Mouse (Mus musculus): ENCODE data around the gene Gm49321. TPM values are rescaled to one million over a fixed set of nuclear protein-coding genes. Genes with fewer than 3 reads are reported as not detected.

Gene Gm49321
- polyA plus RNA-seq, 1 experiment from 2014 or later, result 26.7 TPM

DNA sequence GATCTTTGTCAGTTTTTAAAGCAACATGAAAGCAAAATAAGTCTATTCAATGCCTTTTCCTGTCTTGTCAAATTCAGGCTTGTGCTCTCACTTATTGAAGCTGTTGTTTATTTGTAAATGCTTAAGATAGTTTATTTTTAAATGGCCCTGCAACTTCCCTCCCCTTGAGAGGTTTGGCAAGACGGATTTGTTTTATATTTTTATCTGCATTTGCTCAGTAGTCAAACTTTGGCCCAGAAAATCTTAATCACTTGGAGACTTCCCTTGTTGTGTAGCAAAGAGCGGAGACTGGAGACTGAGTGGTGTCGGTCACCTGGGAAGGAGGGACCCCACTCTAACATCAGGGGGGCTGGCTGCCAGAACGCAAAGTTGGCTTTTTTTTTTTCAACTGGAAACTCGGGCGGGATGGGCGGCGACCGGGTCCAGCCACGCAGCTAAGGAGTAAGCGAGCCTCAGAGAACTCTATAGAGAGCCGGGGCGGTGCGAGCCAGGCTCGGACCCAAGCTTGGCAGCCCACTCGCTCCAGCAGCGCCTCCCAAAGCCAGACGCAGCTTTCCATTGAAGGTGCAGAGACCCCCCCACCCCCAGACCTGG lies 30.3 kb upstream of the Gm49321 start:
- ATAC-seq, result peak; percentile 91
- H3K4me2 ChIP-seq (replicated peaks), result peak overlapping the region; percentile 75
- H3K4me1 ChIP-seq (replicated peaks), result peaks cover 26% of the 10 kb centered on the region
- no peaks in the 10 kb centered on the region for H3K27me3 ChIP-seq
- no peaks in the 10 kb centered on the region for H3K9me3 ChIP-seq
- H3K36me3 ChIP-seq, result no peaks in the 10 kb centered on the region
- 2% methylated on average over 18 of the region's 18 CpGs for WGBS
- peak overlapping the region; percentile 91 for H3K9ac ChIP-seq (replicated peaks)
- peak overlapping the region; percentile 96 for H3K27ac ChIP-seq
- peak overlapping the region; percentile 94 for H3K4me3 ChIP-seq (replicated peaks)

DNA sequence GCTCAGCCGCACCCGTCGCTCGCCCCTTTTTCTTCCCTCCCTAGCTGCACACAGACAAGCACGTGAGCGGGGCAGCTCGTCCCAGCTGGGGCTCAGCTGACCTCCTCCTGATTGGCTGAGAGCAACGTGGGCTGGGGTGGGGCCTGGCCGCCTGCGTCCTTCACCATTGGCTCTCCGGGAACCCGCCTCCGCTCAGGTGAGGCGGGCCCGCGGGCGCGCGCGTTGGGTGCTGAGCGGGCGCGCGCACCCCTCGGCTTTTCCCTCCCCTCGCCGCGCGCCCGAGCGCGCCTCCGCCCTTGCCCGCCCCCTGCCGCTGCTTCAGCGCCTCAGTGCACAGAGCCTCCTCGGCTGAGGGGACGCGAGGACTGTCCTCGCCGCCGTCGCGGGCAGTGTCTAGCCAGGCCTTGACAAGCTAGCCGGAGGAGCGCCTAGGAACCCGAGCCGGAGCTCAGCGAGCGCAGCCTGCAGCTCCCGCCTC lies 29.7 kb upstream of the Gm49321 start:
- H3K4me2 ChIP-seq (replicated peaks), result peak overlapping the region; percentile 75
- H3K27me3 ChIP-seq, result no peaks in the 10 kb centered on the region
- peaks cover 26% of the 10 kb centered on the region for H3K4me1 ChIP-seq (replicated peaks)
- peak overlapping the region; percentile 96 for H3K27ac ChIP-seq
- H3K4me3 ChIP-seq (replicated peaks), result peak overlapping the region; percentile 94
- no peaks in the 10 kb centered on the region for H3K9me3 ChIP-seq
- WGBS, result under 1% methylated on average over 51 of the region's 51 CpGs
- peak; percentile 100 for ATAC-seq
- peak overlapping the region; percentile 91 for H3K9ac ChIP-seq (replicated peaks)
- H3K36me3 ChIP-seq, result no peaks in the 10 kb centered on the region

- H3K4me3 ChIP-seq (replicated peaks), result peak overlapping the region; percentile 94
- peak overlapping the region; percentile 91 for H3K9ac ChIP-seq (replicated peaks)
- no peaks in the 10 kb centered on the region for H3K9me3 ChIP-seq
- peak overlapping the region; percentile 75 for H3K4me2 ChIP-seq (replicated peaks)
- H3K27ac ChIP-seq, result peak overlapping the region; percentile 96
- WGBS, result 2% methylated on average over 71 of the region's 76 CpGs
- ATAC-seq, result peak; percentile 68
- no peaks in the 10 kb centered on the region for H3K36me3 ChIP-seq
- peaks cover 26% of the 10 kb centered on the region for H3K4me1 ChIP-seq (replicated peaks)
- no peaks in the 10 kb centered on the region for H3K27me3 ChIP-seq
These were observed 29.0 kb upstream of the Gm49321 start for GRCm38 (mm10) chr12:73908274-73909012.

DNA sequence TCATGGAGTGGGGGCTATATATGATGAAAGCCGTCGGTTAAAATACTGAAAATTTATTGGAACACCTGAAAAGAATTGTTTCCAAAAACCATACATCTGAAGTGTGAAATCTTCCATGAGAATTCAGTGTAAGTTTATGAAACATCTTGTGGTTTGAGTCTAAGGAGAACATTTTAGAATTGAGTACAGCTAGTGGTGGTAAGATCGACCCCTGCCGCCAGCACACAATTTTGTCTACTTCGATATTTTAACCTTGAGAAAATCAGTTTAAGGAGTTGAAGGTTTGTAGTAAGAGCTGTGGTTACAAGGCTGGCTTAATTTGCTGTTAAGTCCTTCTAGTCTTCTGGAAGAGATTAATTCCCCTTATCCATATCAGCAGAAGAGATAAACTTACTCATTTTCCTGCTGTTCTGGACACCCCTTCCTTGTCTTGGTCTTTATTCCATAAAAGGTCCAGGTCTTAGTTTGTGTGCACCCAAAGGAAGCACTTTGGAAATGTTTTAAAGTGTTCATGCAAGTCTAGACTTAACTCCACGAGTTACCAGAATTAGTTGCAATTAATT lies 28.4 kb upstream of the Gm49321 start:
- ATAC-seq, result no peak
- peak overlapping the region; percentile 96; the same call in 1 of the 2 replicates for H3K27ac ChIP-seq
- peak overlapping the region; percentile 94 for H3K4me3 ChIP-seq (replicated peaks)
- H3K4me1 ChIP-seq (replicated peaks), result peaks cover 26% of the 10 kb centered on the region
- peak overlapping the region; percentile 91 for H3K9ac ChIP-seq (replicated peaks)
- no peaks in the 10 kb centered on the region for H3K27me3 ChIP-seq
- H3K9me3 ChIP-seq, result no peaks in the 10 kb centered on the region
- H3K4me2 ChIP-seq (replicated peaks), result peak overlapping the region; percentile 75
- WGBS, result 5% methylated on average over 6 of the region's 6 CpGs
- no peaks in the 10 kb centered on the region for H3K36me3 ChIP-seq

DNA sequence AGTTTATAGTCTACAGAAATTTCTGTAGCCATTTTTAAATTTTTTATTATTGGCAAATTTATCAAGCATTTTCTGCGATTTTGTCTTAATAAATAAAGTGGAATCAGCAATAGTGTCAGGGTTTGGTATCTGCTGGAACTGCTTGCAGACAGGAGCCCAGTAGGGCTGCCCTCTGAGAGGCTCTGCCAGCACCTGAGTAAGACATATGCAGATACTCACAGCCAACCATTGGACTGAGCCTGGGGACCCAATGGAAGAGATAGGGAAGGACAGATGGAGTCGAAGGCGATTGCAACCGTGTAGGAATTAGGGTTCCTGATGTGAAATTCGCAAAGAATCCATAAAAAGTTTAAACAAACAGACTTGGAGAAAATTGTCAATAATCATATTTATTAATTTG lies 19.0 kb upstream of the Gm49321 start:
- H3K4me1 ChIP-seq (replicated peaks), result 0 out of 2 replicates have a peak, but pooled peaks cover 3% of the 10 kb centered on the region
- WGBS, result 96% methylated on average over 5 of the region's 5 CpGs
- no peak for ATAC-seq

DNA sequence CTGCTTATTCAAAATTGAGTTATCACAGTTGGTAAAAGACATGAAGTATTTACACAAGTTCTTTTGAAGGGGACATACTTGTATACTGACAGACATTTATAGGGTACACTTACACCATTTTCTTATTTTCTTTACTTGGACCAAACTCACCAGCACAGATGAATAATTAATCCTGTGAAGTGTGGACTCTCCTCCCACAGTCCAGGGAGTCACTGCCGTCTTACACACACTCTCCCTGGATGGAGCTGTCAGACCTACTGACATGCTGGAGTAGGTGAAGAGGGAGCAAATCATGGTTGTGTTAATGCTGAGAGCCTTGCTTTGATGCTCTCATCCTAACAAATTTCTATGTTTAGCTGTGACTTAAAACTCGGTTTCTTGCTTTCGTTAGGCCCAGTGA lies 7.2 kb upstream of the Gm49321 start:
- H3K27ac ChIP-seq, result no peak overlapping the region
- 75% methylated on average over 3 of the region's 3 CpGs for WGBS
- H3K36me3 ChIP-seq, result peaks cover 58% of the 10 kb centered on the region
- no peak overlapping the region for H3K4me3 ChIP-seq (replicated peaks)
- no peaks in the 10 kb centered on the region for H3K9me3 ChIP-seq
- H3K9ac ChIP-seq (replicated peaks), result no peak overlapping the region
- ATAC-seq, result no peak
- H3K27me3 ChIP-seq, result no peaks in the 10 kb centered on the region
- no peaks in the 10 kb centered on the region for H3K4me1 ChIP-seq (replicated peaks)
- no peak overlapping the region for H3K4me2 ChIP-seq (replicated peaks)

More for the DNA sequence above, 19.0 kb upstream of the Gm49321 start:
- no peak overlapping the region for H3K27ac ChIP-seq
- no peak overlapping the region for H3K4me3 ChIP-seq (replicated peaks)
- no peaks in the 10 kb centered on the region for H3K27me3 ChIP-seq
- no peak overlapping the region for H3K4me2 ChIP-seq (replicated peaks)
- no peaks in the 10 kb centered on the region for H3K36me3 ChIP-seq
- H3K9ac ChIP-seq (replicated peaks), result no peak overlapping the region
- H3K9me3 ChIP-seq, result no peaks in the 10 kb centered on the region

GRCm38 (mm10) chr12:73931274-73931673 lies 6.2 kb upstream of the Gm49321 start:
- Histone ChIP-seq H3K9ac (replicated peaks) (no peak overlapping the region), H3K27me3 (no peaks in the 10 kb centered on the region), H3K9me3 (no peaks in the 10 kb centered on the region), H3K4me2 (replicated peaks) (no peak overlapping the region), H3K4me1 (replicated peaks) (no peaks in the 10 kb centered on the region), H3K27ac (no peak overlapping the region), H3K4me3 (replicated peaks) (no peak overlapping the region), H3K36me3 (peaks cover 63% of the 10 kb centered on the region)
- no peak for ATAC-seq
- WGBS, result 61% methylated on average over 5 of the region's 5 CpGs

- no peaks in the 10 kb centered on the region for H3K9me3 ChIP-seq
- H3K36me3 ChIP-seq, result peaks cover 73% of the 10 kb centered on the region
- no peaks in the 10 kb centered on the region for H3K27me3 ChIP-seq
- no peak overlapping the region for H3K27ac ChIP-seq
- ATAC-seq, result no peak
- no peaks in the 10 kb centered on the region for H3K4me1 ChIP-seq (replicated peaks)
- WGBS, result 88% methylated on average over 2 of the region's 2 CpGs
- H3K4me3 ChIP-seq (replicated peaks), result no peak overlapping the region
- no peak overlapping the region for H3K9ac ChIP-seq (replicated peaks)
- H3K4me2 ChIP-seq (replicated peaks), result no peak overlapping the region
These were observed 2.9 kb upstream of the Gm49321 start for GRCm38 (mm10) chr12:73934528-73934927.

DNA sequence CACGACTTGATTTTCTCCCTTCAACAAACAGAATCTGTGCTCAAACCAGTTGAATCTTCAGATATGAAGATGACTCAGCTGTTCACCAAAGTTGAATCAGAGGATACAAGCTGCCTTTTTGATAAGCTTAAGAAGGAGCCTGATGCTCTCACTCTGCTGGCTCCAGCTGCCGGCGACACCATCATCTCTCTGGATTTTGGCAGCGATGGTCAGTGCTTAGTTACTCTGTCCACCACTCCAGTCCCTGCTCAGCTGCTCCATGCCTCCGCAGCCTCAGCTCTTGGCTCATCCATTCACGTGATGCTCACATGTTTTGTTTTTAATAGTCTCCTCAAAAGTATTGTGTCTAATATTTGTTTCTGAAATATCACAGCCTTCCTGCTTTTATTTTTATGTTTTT lies 2.1 kb downstream of the Gm49321 start:
- ATAC-seq, result no peak
- no peak overlapping the region for H3K4me2 ChIP-seq (replicated peaks)

DNA sequence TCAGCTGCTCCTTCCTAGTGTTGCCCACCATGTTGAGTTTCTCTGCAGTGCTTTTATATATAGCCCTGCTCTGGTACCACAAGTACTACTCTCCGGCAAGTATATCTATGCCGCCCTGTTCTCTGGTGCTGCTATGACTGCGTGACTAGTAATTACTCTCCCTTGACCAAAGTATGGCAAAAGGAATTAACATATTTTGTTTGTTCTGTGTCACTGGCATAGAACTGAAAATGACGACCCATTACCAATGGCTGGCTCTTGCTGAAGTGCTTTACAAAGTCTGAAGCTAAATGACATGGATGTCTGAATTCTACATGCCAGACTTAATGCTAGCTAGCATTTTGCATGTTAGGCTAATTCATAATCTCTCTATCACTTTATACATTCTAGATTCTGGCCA lies 11.0 kb downstream of the Gm49321 start:
- ATAC-seq, result no peak
- Histone ChIP-seq H3K9ac (replicated peaks) (no peak overlapping the region), H3K9me3 (no peaks in the 10 kb centered on the region), H3K27me3 (peaks cover 16% of the 10 kb centered on the region), H3K4me2 (replicated peaks) (no peak overlapping the region), H3K4me1 (replicated peaks) (peaks cover 15% of the 10 kb centered on the region), H3K4me3 (replicated peaks) (no peak overlapping the region), H3K27ac (no peak overlapping the region), H3K36me3 (peaks cover 22% of the 10 kb centered on the region)
- 90% methylated on average over 4 of the region's 4 CpGs for WGBS

More for the DNA sequence above, 2.1 kb downstream of the Gm49321 start:
- Histone ChIP-seq H3K27me3 (no peaks in the 10 kb centered on the region), H3K27ac (no peak overlapping the region), H3K9me3 (no peaks in the 10 kb centered on the region), H3K4me1 (replicated peaks) (no peaks in the 10 kb centered on the region), H3K4me3 (replicated peaks) (no peak overlapping the region), H3K9ac (replicated peaks) (no peak overlapping the region), H3K36me3 (peaks cover 72% of the 10 kb centered on the region)
- WGBS, result 90% methylated on average over 6 of the region's 6 CpGs

- no peak overlapping the region for H3K27ac ChIP-seq
- peak; percentile 91 for ATAC-seq
- peak overlapping the region; percentile 71 for H3K9ac ChIP-seq (replicated peaks)
These were observed 12.0 kb downstream of the Gm49321 start for GRCm38 (mm10) chr12:73949318-73950058.

More at GRCm38 (mm10) chr12:73949318-73950058, 12.0 kb downstream of the Gm49321 start:
- peaks cover 16% of the 10 kb centered on the region for H3K27me3 ChIP-seq
- peak overlapping the region; percentile 42 for H3K4me3 ChIP-seq (replicated peaks)
- H3K4me2 ChIP-seq (replicated peaks), result peak overlapping the region; percentile 68
- H3K36me3 ChIP-seq, result peaks cover 14% of the 10 kb centered on the region
- no peaks in the 10 kb centered on the region for H3K9me3 ChIP-seq
- 5% methylated on average over 46 of the region's 46 CpGs for WGBS
- H3K4me1 ChIP-seq (replicated peaks), result peaks cover 18% of the 10 kb centered on the region
